Mouse (Mus musculus): ENCODE results near the gene Tbce. TPM values are rescaled to one million over a fixed set of nuclear protein-coding genes. Genes with fewer than 3 reads are reported as not detected.

The Tbce gene
- polyA plus RNA-seq (2016; fragmentation: Nextera tagmentation; extraction: Ambion mirVana) = 86.9 and 88.2 TPM in 2 replicates

GRCm38 (mm10) chr13:14039292-14039965, at the start of gene Tbce:
Gene Tbce, minus strand, starts transcription at chr13:14039638.
- WGBS = under 1% methylated on average over 35 of the region's 35 CpGs
- peak within 1 kb of the TSS; percentile 85 for H3K4me2 ChIP-seq (replicated peaks)
- peak within 1 kb of the TSS; percentile 63 for H3K4me3 ChIP-seq
- H3K27ac ChIP-seq (replicated peaks) = peak within 1 kb of the TSS; percentile 96
- peak; percentile 98 for ATAC-seq (ENCODE audit: low FRiP score, low read depth)
- H3K4me1 ChIP-seq = peaks cover 12% of the 10 kb centered on the region
- H3K27me3 ChIP-seq = no peaks in the 10 kb centered on the region
- peak within 1 kb of the TSS; percentile 81 for H3K9ac ChIP-seq (replicated peaks)
- H3K36me3 ChIP-seq = no peaks in the 10 kb centered on the region
- no peaks in the 10 kb centered on the region for H3K9me3 ChIP-seq

- no peak overlapping the region for H3K4me2 ChIP-seq (replicated peaks)
- H3K4me3 ChIP-seq = no peak overlapping the region
- no peak for ATAC-seq (ENCODE audit: low FRiP score, low read depth)
- no peak overlapping the region for H3K27ac ChIP-seq (replicated peaks)
- H3K4me1 ChIP-seq = no peaks in the 10 kb centered on the region
- 96% methylated on average over 1 of the region's 1 CpGs for WGBS
- H3K9me3 ChIP-seq = 0 out of 2 replicates have a peak, but pooled peaks cover 3% of the 10 kb centered on the region
- no peaks in the 10 kb centered on the region for H3K36me3 ChIP-seq
- H3K27me3 ChIP-seq = no peaks in the 10 kb centered on the region
- no peak overlapping the region for H3K9ac ChIP-seq (replicated peaks)
Observed at GRCm38 (mm10) chr13:14088669-14089068, 49.2 kb upstream of the Tbce start.

GRCm38 (mm10) chr13:14075326-14075725, 35.9 kb upstream of the Tbce start:
- H3K27ac ChIP-seq (replicated peaks) = no peak overlapping the region
- peaks cover 11% of the 10 kb centered on the region; the same call in 1 of the 2 replicates for H3K36me3 ChIP-seq
- 88% methylated on average over 1 of the region's 1 CpGs for WGBS
- H3K9ac ChIP-seq (replicated peaks) = no peak overlapping the region
- no peak overlapping the region for H3K4me3 ChIP-seq
- H3K9me3 ChIP-seq = peaks cover 6% of the 10 kb centered on the region; the same call in 1 of the 2 replicates
- no peaks in the 10 kb centered on the region for H3K4me1 ChIP-seq
- H3K27me3 ChIP-seq = no peaks in the 10 kb centered on the region
- no peak for ATAC-seq (ENCODE audit: low FRiP score, low read depth)
- H3K4me2 ChIP-seq (replicated peaks) = no peak overlapping the region

GRCm38 (mm10) chr13:14074371-14074770, 34.9 kb upstream of the Tbce start:
- Histone ChIP-seq H3K4me3 (no peak overlapping the region), H3K9me3 (peaks cover 5% of the 10 kb centered on the region; the same call in 1 of the 2 replicates), H3K4me2 (replicated peaks) (no peak overlapping the region), H3K27me3 (no peaks in the 10 kb centered on the region), H3K27ac (replicated peaks) (no peak overlapping the region), H3K4me1 (no peaks in the 10 kb centered on the region), H3K9ac (replicated peaks) (no peak overlapping the region), H3K36me3 (peaks cover 11% of the 10 kb centered on the region; the same call in 1 of the 2 replicates)
- ATAC-seq (ENCODE audit: low FRiP score, low read depth) = no peak
- 100% methylated on average over 1 of the region's 1 CpGs for WGBS

GRCm38 (mm10) chr13:14069291-14069690, 29.9 kb upstream of the Tbce start:
- no peak overlapping the region for H3K27ac ChIP-seq (replicated peaks)

GRCm38 (mm10) chr13:14068035-14068434, 28.6 kb upstream of the Tbce start:
- Histone ChIP-seq H3K9me3 (no peaks in the 10 kb centered on the region), H3K4me3 (no peak overlapping the region), H3K4me1 (peaks cover 12% of the 10 kb centered on the region), H3K4me2 (replicated peaks) (no peak overlapping the region), H3K27me3 (no peaks in the 10 kb centered on the region), H3K27ac (replicated peaks) (no peak overlapping the region), H3K36me3 (no peaks in the 10 kb centered on the region), H3K9ac (replicated peaks) (no peak overlapping the region)
- no peak for ATAC-seq (ENCODE audit: low FRiP score, low read depth)

More at GRCm38 (mm10) chr13:14069291-14069690, 29.9 kb upstream of the Tbce start:
- H3K9me3 ChIP-seq = no peaks in the 10 kb centered on the region
- no peaks in the 10 kb centered on the region for H3K27me3 ChIP-seq
- 92% methylated on average over 1 of the region's 1 CpGs for WGBS
- H3K4me2 ChIP-seq (replicated peaks) = no peak overlapping the region
- no peaks in the 10 kb centered on the region for H3K36me3 ChIP-seq
- no peak overlapping the region for H3K4me3 ChIP-seq
- H3K4me1 ChIP-seq = peaks cover 12% of the 10 kb centered on the region
- no peak for ATAC-seq (ENCODE audit: low FRiP score, low read depth)
- H3K9ac ChIP-seq (replicated peaks) = no peak overlapping the region

GRCm38 (mm10) chr13:14065701-14066100, 26.3 kb upstream of the Tbce start:
- Histone ChIP-seq H3K36me3 (no peaks in the 10 kb centered on the region), H3K27ac (replicated peaks) (no peak overlapping the region), H3K4me1 (peaks cover 23% of the 10 kb centered on the region), H3K9ac (replicated peaks) (no peak overlapping the region), H3K27me3 (no peaks in the 10 kb centered on the region), H3K9me3 (no peaks in the 10 kb centered on the region), H3K4me3 (no peak overlapping the region), H3K4me2 (replicated peaks) (no peak overlapping the region)
- 75% methylated on average over 1 of the region's 1 CpGs for WGBS
- no peak for ATAC-seq (ENCODE audit: low FRiP score, low read depth)

GRCm38 (mm10) chr13:14065028-14065380, 25.6 kb upstream of the Tbce start:
- Histone ChIP-seq H3K4me1 (peaks cover 24% of the 10 kb centered on the region), H3K4me3 (peak overlapping the region; percentile 100), H3K4me2 (replicated peaks) (peak overlapping the region; percentile 77), H3K36me3 (no peaks in the 10 kb centered on the region), H3K9ac (replicated peaks) (peak overlapping the region; percentile 100), H3K9me3 (no peaks in the 10 kb centered on the region), H3K27me3 (no peaks in the 10 kb centered on the region), H3K27ac (replicated peaks) (peak overlapping the region; percentile 98; the same call in 1 of the 2 replicates)
- WGBS = 34% methylated on average over 9 of the region's 9 CpGs
- no peak for ATAC-seq (ENCODE audit: low FRiP score, low read depth)

GRCm38 (mm10) chr13:14064341-14065027, 25.0 kb upstream of the Tbce start:
- peaks cover 24% of the 10 kb centered on the region for H3K4me1 ChIP-seq
- peak overlapping the region; percentile 98 for H3K27ac ChIP-seq (replicated peaks)
- H3K9ac ChIP-seq (replicated peaks) = peak overlapping the region; percentile 100
- WGBS = under 1% methylated on average over 65 of the region's 65 CpGs
- ATAC-seq (ENCODE audit: low FRiP score, low read depth) = peak; percentile 0
- H3K4me2 ChIP-seq (replicated peaks) = peak overlapping the region; percentile 77
- no peaks in the 10 kb centered on the region for H3K27me3 ChIP-seq
- peak overlapping the region; percentile 100 for H3K4me3 ChIP-seq
- no peaks in the 10 kb centered on the region for H3K9me3 ChIP-seq
- no peaks in the 10 kb centered on the region for H3K36me3 ChIP-seq

- Histone ChIP-seq H3K4me2 (replicated peaks) (peak overlapping the region; percentile 77), H3K9ac (replicated peaks) (peak overlapping the region; percentile 100), H3K4me3 (peak overlapping the region; percentile 100), H3K9me3 (no peaks in the 10 kb centered on the region), H3K27me3 (no peaks in the 10 kb centered on the region), H3K4me1 (peaks cover 24% of the 10 kb centered on the region), H3K27ac (replicated peaks) (peak overlapping the region; percentile 98), H3K36me3 (peaks cover 3% of the 10 kb centered on the region; the same call in 1 of the 2 replicates)
- 0% methylated on average over 14 of the region's 31 CpGs for WGBS
- ATAC-seq (ENCODE audit: low FRiP score, low read depth) = peak; percentile 51
Observed at GRCm38 (mm10) chr13:14063942-14064271, 24.5 kb upstream of the Tbce start.

GRCm38 (mm10) chr13:14063013-14063941, 23.8 kb upstream of the Tbce start, which contains the start of the genes Arid4b and Ggps1:
Gene Arid4b, plus strand, starts transcription at chr13:14063232.
Gene Ggps1, minus strand, starts transcription at chr13:14063488.
- Histone ChIP-seq H3K36me3 (peaks cover 4% of the 10 kb centered on the region; the same call in 1 of the 2 replicates), H3K27ac (replicated peaks) (peak within 1 kb of the TSS; percentile 98), H3K4me2 (replicated peaks) (peak within 1 kb of the TSS; percentile 86), H3K9ac (replicated peaks) (peak within 1 kb of the TSS; percentile 100), H3K4me1 (peaks cover 24% of the 10 kb centered on the region), H3K9me3 (no peaks in the 10 kb centered on the region), H3K27me3 (no peaks in the 10 kb centered on the region), H3K4me3 (peak within 1 kb of the TSS; percentile 100)
- WGBS = under 1% methylated on average over 63 of the region's 64 CpGs
- ATAC-seq (ENCODE audit: low FRiP score, low read depth) = peak; percentile 97
